Mouse (Mus musculus) lung, adult 2 months (tissue): Measurements from ENCODE around the gene Aldh3b3.

Experiments
- CTCF ChIP-seq: fragments of 200-500 bp; IDR thresholded peaks from 2 replicates; pipeline ENCODE4 v1.5.1; 2011; ENCODE audit warnings: mild to moderate bottlenecking, low read length, control low read depth; ENCODE audit not compliant: insufficient read depth
- POLR2A ChIP-seq: fragments of 200-500 bp; IDR thresholded peaks from 2 replicates; pipeline ENCODE4 v1.6.1; 2011; ENCODE audit warnings: low read depth, mild to moderate bottlenecking, control low read depth, low read length, borderline replicate concordance; ENCODE audit errors: extremely low read depth

DNA sequence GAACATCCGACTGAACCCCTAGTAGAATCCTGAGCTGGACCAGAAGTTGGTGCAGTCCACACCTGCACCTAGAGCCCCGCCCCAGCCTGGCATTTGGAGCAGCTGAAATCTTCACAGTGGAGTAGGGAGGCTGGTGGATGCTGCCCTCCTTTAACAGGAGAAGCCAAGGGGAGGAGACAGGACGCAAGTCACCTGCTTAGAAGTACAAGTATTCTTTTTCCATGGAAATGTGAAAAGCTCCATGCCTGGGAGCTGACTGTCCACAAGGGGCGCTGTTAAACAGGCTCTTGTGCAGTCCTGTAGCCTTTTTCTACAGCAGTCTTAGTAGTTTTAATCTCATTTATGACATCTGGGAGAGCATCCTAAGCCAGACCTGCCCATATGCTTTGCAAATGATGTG lies 30.3 kb downstream of the Aldh3b3 start:
- TF ChIP-seq CTCF, result no peak
- no peak for TF ChIP-seq POLR2A
